Mouse (Mus musculus): ENCODE measurements around the gene Mmachc. TPM values are rescaled to one million over a fixed set of nuclear protein-coding genes. Genes with fewer than 3 reads are reported as not detected.

The Mmachc gene
- total and polyA plus RNA-seq, 3 experiments: 10.0 to 32.1 (median 15.4) TPM

DNA sequence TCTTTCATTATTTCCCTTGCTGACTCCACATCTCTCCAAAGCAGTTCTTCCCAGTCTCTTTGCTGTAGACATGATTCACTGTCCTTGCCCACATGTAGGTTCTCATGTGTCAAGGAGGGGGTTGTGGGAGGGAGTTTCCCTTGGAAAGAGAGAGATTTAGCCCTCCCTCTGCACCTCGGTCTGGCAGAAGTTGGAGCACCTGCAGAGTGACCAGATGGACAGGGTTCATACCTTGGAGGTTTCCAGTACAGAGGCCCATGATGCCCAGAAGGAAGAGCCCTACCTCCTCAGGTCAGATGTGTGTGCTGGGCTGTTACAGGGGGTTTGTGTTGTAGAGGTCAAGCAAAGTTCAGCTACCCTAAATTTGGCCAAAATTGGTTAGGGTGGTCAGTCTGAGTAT lies 4.3 kb upstream of the Mmachc start:
- TF ChIP-seq SIN3A (IDR thresholded peaks at IDR 0.05; ENCODE audit: low read length) (no peak), TCF12 (IDR thresholded peaks at IDR 0.05; ENCODE audit: low read depth, low read length) (no peak), MAFK (IDR thresholded peaks at IDR 0.05; ENCODE audit: insufficient replicate concordance, low read length) (no peak), ELF1 (IDR thresholded peaks at IDR 0.05; ENCODE audit: low read depth, low read length) (no peak), CHD2 (IDR thresholded peaks at IDR 0.05; ENCODE audit: low read length) (no peak), MYC (IDR thresholded peaks at IDR 0.05; ENCODE audit: low read depth, low read length) (no peak), KAT2A (IDR thresholded peaks at IDR 0.05; ENCODE audit: insufficient replicate concordance, low read length) (no peak), CHD1 (IDR thresholded peaks at IDR 0.05; ENCODE audit: low read depth, low read length) (no peak)
- no peak for DNase-seq (ENCODE audit: extremely low read depth)
- dilution Hi-C loops (cut with MboI; ENCODE audit: extremely low pct_ligation_motif_present, extremely low pct_unique_long_range_greater_than_20kb, low sequenced_read_pairs) (no loop called here), in situ Hi-C loops (cut with MboI; ENCODE audit: low pct_ligation_motif_present, low pct_unique_long_range_greater_than_20kb, low sequenced_read_pairs) (no loop called here)
- peaks cover 6% of the 10 kb centered on the region; the same call in 1 of the 2 replicates for H3K79me2 ChIP-seq (replicated peaks; ENCODE audit: control insufficient read depth, extremely low read depth, insufficient read depth, poor library complexity, severe bottlenecking)
- peaks cover 21 to 36% of the 10 kb centered on the region in 2 experiments for H3K36me3 ChIP-seq (replicated peaks in 1 of 2; ENCODE audit: control insufficient read depth in 1 of 2, insufficient read depth in 1 of 2, low read length in 1 of 2)
- H3K27ac ChIP-seq (ENCODE audit: insufficient read depth, low read depth): no peak overlapping the region
- no peak overlapping the region for H3K4me2 ChIP-seq (ENCODE audit: insufficient read depth, low read depth, poor library complexity, severe bottlenecking)
- no peaks in the 10 kb centered on the region for H3K27me3 ChIP-seq (replicated peaks)
- no peaks in the 10 kb centered on the region for H3K9me3 ChIP-seq (replicated peaks; ENCODE audit: low read length)
- H3K4me3 ChIP-seq (replicated peaks in 1 of 3; ENCODE audit: low read depth in 2 of 3, low read length in 2 of 3, poor library complexity in 1 of 3): no peak overlapping the region
- peaks cover 0 to 22% of the 10 kb centered on the region in 2 experiments; a peak in 2 of 4 replicates for H3K4me1 ChIP-seq (ENCODE audit: control insufficient read depth in 1 of 2, insufficient read depth in 2 of 2)
- no peak overlapping the region for H3K9ac ChIP-seq (ENCODE audit: insufficient read depth, low read depth)

- no peak for DNase-seq (ENCODE audit: extremely low read depth)
- peaks cover 0 to 32% of the 10 kb centered on the region in 2 experiments; a peak in 2 of 4 replicates for H3K4me1 ChIP-seq (ENCODE audit: control insufficient read depth in 1 of 2, insufficient read depth in 2 of 2)
- H3K9ac ChIP-seq (ENCODE audit: insufficient read depth, low read depth): peak overlapping the region; percentile 65
- dilution Hi-C loops (cut with MboI; ENCODE audit: extremely low pct_ligation_motif_present, extremely low pct_unique_long_range_greater_than_20kb, low sequenced_read_pairs) (no loop called here), in situ Hi-C loops (cut with MboI; ENCODE audit: low pct_ligation_motif_present, low pct_unique_long_range_greater_than_20kb, low sequenced_read_pairs) (no loop called here)
- peaks cover 8% of the 10 kb centered on the region for H3K79me2 ChIP-seq (replicated peaks; ENCODE audit: control insufficient read depth, extremely low read depth, insufficient read depth, poor library complexity, severe bottlenecking)
- TF ChIP-seq MYC (IDR thresholded peaks at IDR 0.05; ENCODE audit: low read depth, low read length) (0 out of 2 replicates have a peak, but pooled peaks have one; percentile 9), TBP (conservative IDR thresholded peaks at IDR 0.05; ENCODE audit: low read depth, low read length) (peak; percentile 96), ELF1 (IDR thresholded peaks at IDR 0.05; ENCODE audit: low read depth, low read length) (peak; percentile 73), TCF12 (IDR thresholded peaks at IDR 0.05; ENCODE audit: low read depth, low read length) (0 out of 2 replicates have a peak, but pooled peaks have one; percentile 2), JUND (conservative IDR thresholded peaks at IDR 0.05; ENCODE audit: low read depth, low read length) (no peak), ZKSCAN1 (IDR thresholded peaks at IDR 0.05; ENCODE audit: borderline replicate concordance, low read depth, low read length) (no peak), MXI1 (IDR thresholded peaks at IDR 0.05; ENCODE audit: low read depth, low read length) (no peak), NELFE (IDR thresholded peaks at IDR 0.05; ENCODE audit: low read depth, low read length) (no peak), MAFK (IDR thresholded peaks at IDR 0.05; ENCODE audit: insufficient replicate concordance, low read length) (0 out of 2 replicates have a peak, but pooled peaks have one; percentile 4)
- peaks cover 12 to 26% of the 10 kb centered on the region in 2 experiments for H3K36me3 ChIP-seq (replicated peaks in 1 of 2; ENCODE audit: control insufficient read depth in 1 of 2, insufficient read depth in 1 of 2, low read length in 1 of 2)
- peak overlapping the region; percentile 56 for H3K27ac ChIP-seq (ENCODE audit: insufficient read depth, low read depth)
- H3K9me3 ChIP-seq (replicated peaks; ENCODE audit: low read length): no peaks in the 10 kb centered on the region
- H3K27me3 ChIP-seq (replicated peaks): no peaks in the 10 kb centered on the region
- peak overlapping the region; percentile 57 to 73 (median 57) for H3K4me3 ChIP-seq (replicated peaks in 1 of 3; ENCODE audit: low read depth in 2 of 3, low read length in 2 of 3, poor library complexity in 1 of 3)
- H3K4me2 ChIP-seq (ENCODE audit: insufficient read depth, low read depth, poor library complexity, severe bottlenecking): peak overlapping the region; percentile 88
These were observed 1.9 kb upstream of the Mmachc start for GRCm38 (mm10) chr4:116710154-116710553.

Measured in CH12.LX (cell line).